Mouse (Mus musculus) forebrain, embryonic 12.5 days (tissue): ENCODE results near the gene Man1c1. TPM values are rescaled to one million over a fixed set of nuclear protein-coding genes. Genes with fewer than 3 reads are reported as not detected.
A peak's percentile ranks its signal among the peaks of the same experiment; 100 is the strongest.

Source experiments
- ATAC-seq: fragments of 200-750 bp; cut with Nextera tagmentation; 2 replicates; pipeline ENCODE4 v1.8.0; 2017; ENCODE audit warnings: moderate TSS enrichment; ENCODE audit not compliant: low FRiP score
- H3K27ac ChIP-seq: fragments of 300-500 bp; sonication (generic); 2 replicates; pipeline ENCODE4 v1.5.1; 2016; ENCODE audit warnings: mild to moderate bottlenecking
- H3K27me3 ChIP-seq: fragments of 300-500 bp; sonication (generic); 2 replicates; pipeline ENCODE4 v1.6.1; 2016; ENCODE audit warnings: mild to moderate bottlenecking
- H3K36me3 ChIP-seq: fragments of 300-500 bp; sonication (generic); replicated peaks from 2 replicates; pipeline ENCODE4 v1.6.1; 2016; ENCODE audit warnings: mild to moderate bottlenecking
- H3K4me1 ChIP-seq: fragments of 300-500 bp; sonication (generic); 2 replicates; pipeline ENCODE4 v1.6.1; 2016
- H3K4me2 ChIP-seq: fragments of 300-500 bp; sonication (generic); 2 replicates; pipeline ENCODE4 v1.6.1; 2016; ENCODE audit warnings: mild to moderate bottlenecking, moderate library complexity
- H3K4me3 ChIP-seq: fragments of 300-500 bp; sonication (generic); replicated peaks from 2 replicates; pipeline ENCODE4 v1.5.1; 2016; ENCODE audit warnings: mild to moderate bottlenecking
- H3K9ac ChIP-seq: fragments of 300-500 bp; sonication (generic); 2 replicates; pipeline ENCODE4 v1.6.1; 2016; ENCODE audit warnings: mild to moderate bottlenecking
- H3K9me3 ChIP-seq: fragments of 300-500 bp; sonication (generic); 2 replicates; pipeline ENCODE4 v1.6.1; 2016
- WGBS: fragments of 180-500 bp; shearing (Covaris S2); methylation state at CpG from one replicate; pipeline ENCODE4 v1.1.7; 2016; 5-methylcytosine and 5-hydroxymethylcytosine counted together
- polyA plus RNA-seq: library from polyadenylated mRNA; unstranded; fragments of >200 nt; fragmentation: Nextera tagmentation; extraction: Ambion mirVana; gene quantifications from 2 replicates; pipeline ENCODE4 v1.2.1, GENCODE M21; 2016

Man1c1 gene
- polyA plus RNA-seq, 1 experiment from 2014 or later = 4.0 TPM

DNA sequence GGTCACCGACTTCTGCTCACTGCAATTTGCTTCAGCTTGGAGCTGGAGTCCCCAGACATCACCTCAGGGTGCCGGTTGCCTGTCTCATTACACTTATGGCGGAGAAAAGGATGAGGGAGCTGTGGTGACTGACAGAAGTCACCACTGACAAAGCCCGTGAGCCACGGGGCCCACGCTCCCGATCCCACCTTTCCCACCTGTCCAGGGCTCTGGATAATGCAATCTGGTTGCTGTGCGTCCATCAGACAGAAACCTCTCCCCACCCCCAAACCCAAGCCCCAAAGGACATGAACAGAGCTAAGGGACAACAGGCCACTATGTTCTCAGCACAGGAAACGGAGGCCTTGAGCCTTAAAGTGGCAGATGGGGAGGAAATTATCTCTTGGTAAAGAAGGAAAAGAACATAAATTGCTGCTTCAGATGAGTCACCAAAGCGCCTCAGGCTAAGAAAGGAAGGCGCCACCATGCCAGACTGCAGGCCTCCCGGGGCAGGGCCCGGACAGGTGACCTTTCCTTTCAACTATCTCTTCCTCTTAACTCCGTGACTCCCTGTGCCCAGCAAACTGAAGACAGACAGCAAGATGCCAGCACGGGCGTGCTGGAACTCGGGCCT lies 34.2 kb downstream of the Man1c1 start:
- peaks cover 8% of the 10 kb centered on the region; the same call in 1 of the 2 replicates for H3K4me1 ChIP-seq
- H3K9ac ChIP-seq = no peak overlapping the region
- peak overlapping the region; percentile 19; the same call in 1 of the 2 replicates for H3K27ac ChIP-seq
- no peaks in the 10 kb centered on the region for H3K9me3 ChIP-seq
- no peak overlapping the region for H3K4me2 ChIP-seq
- H3K36me3 ChIP-seq = no peaks in the 10 kb centered on the region
- no peaks in the 10 kb centered on the region for H3K27me3 ChIP-seq
- H3K4me3 ChIP-seq = no peak overlapping the region
- WGBS = 75% methylated on average over 17 of the region's 17 CpGs
- ATAC-seq = no peak

DNA sequence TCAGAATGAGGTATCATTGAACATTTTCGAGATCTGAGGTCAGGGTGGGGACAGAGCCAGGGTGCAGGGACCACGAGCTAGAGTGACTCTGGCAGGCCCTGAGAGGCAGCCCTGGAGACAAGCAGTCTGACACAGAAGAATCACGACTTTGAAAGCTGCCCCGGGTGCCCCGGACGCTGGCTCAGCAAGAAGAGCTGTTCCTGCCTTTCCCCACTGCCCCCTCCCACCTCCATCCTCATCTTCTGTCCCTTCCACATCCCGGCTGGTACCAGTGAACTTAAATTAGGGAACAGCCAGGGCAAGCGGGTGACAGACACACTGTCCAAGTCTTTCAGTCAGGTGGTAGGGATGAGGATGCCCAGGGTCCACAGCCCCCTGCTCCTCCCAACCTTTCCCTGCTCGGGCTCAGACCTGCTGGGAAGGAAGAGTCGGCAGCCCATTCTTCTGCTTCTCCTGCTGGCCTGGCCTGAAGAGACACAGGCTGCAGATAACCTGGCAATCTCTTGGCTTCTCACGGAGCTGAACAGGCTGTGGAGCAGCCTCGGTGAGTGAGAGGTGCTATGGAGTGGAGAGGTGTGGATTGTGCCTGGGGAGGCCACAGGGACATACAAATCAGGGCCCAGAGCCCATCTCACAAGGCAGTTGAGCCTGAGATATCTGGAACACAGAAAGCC lies 35.6 kb downstream of the Man1c1 start:
- 67% methylated on average over 12 of the region's 12 CpGs for WGBS
- Histone ChIP-seq H3K27me3 (no peaks in the 10 kb centered on the region), H3K4me2 (no peak overlapping the region), H3K4me1 (peaks cover 8% of the 10 kb centered on the region; the same call in 1 of the 2 replicates), H3K36me3 (no peaks in the 10 kb centered on the region), H3K9ac (no peak overlapping the region), H3K27ac (no peak overlapping the region), H3K9me3 (no peaks in the 10 kb centered on the region), H3K4me3 (no peak overlapping the region)
- no peak for ATAC-seq

DNA sequence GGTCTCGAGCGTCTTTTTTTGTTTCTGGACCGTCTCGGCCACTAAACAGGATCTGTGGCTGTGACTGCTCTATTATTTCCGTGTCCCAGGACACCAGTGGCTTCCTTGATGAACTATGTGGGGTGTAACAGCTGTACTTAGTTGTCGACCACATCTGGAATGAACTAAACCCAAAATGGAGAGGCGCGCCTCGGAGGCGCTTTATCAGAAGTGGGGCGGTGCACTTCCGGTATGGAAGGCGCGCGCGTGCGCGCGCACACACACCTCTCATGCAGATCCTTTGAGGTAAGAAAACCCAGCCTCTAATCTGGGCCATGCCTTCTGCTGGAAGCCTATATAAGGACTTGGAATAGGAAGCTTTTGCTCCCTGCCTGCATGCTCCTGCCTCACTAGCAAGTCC lies 37.7 kb downstream of the Man1c1 start:
- Histone ChIP-seq H3K4me1 (peaks cover 28% of the 10 kb centered on the region), H3K9ac (no peak overlapping the region), H3K4me2 (no peak overlapping the region), H3K36me3 (no peaks in the 10 kb centered on the region), H3K27ac (no peak overlapping the region), H3K9me3 (no peaks in the 10 kb centered on the region), H3K4me3 (no peak overlapping the region), H3K27me3 (no peaks in the 10 kb centered on the region)
- 90% methylated on average over 19 of the region's 19 CpGs for WGBS
- no peak for ATAC-seq

DNA sequence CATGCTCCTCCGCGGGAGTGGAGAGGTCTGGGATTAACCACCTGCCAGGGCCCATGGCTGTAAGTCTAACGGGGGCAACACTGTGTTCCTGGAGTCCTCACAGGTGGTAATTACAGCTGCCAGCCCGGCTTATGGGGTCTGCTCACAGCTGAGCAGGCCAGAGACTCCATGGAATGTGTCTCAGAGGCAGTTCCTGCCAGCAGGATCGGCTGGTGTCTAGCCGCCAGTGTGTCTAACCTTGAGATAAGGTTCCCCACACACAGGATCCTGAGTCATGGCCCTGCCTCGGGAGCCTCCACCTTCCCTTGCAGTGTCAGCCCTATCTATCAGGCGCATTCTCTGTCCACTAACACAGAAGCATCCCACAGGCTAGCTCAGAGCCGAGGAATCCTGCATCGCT lies 41.0 kb downstream of the Man1c1 start:
- Histone ChIP-seq H3K9me3 (no peaks in the 10 kb centered on the region), H3K36me3 (no peaks in the 10 kb centered on the region), H3K27ac (0 out of 2 replicates have a peak overlapping the region, but pooled peaks have one; percentile 2), H3K27me3 (peaks cover 17% of the 10 kb centered on the region), H3K4me3 (no peak overlapping the region), H3K9ac (no peak overlapping the region), H3K4me1 (peaks cover 45% of the 10 kb centered on the region), H3K4me2 (no peak overlapping the region)
- WGBS = 54% methylated on average over 10 of the region's 10 CpGs
- no peak for ATAC-seq

DNA sequence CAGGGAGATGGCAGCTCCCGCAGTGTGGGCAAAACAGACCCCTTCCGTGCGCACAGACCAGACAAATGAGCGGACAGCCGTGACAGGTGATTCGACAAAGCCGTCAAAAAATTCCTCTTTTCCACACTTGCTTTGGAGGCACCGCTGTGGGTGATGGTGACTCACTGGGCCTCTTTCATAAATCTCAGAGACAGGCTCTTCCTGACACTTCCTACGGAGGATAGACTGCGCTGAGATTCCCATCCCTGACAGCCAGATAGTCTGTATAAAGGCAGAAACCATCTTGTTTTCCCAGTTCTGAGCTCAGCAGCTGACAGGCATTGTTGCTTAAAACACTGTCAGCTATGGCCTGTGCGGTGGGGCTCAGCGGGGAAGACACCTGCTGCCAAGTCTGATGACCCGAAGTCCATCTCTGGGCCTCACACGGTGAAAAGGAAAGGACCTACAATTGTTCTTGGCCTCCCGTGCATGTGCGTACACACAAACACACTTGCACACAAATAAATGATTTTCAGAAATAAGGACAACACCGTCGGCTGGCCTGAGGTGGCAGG lies 43.4 kb downstream of the Man1c1 start:
- Histone ChIP-seq H3K4me3 (no peak overlapping the region), H3K9me3 (no peaks in the 10 kb centered on the region), H3K27ac (0 out of 2 replicates have a peak overlapping the region, but pooled peaks have one; percentile 31), H3K4me1 (peaks cover 55% of the 10 kb centered on the region), H3K27me3 (peaks cover 18% of the 10 kb centered on the region), H3K36me3 (no peaks in the 10 kb centered on the region), H3K9ac (0 out of 2 replicates have a peak overlapping the region, but pooled peaks have one; percentile 21), H3K4me2 (peak overlapping the region; percentile 52)
- no peak; the same call in 1 of the 2 replicates for ATAC-seq
- WGBS = 38% methylated on average over 18 of the region's 18 CpGs

DNA sequence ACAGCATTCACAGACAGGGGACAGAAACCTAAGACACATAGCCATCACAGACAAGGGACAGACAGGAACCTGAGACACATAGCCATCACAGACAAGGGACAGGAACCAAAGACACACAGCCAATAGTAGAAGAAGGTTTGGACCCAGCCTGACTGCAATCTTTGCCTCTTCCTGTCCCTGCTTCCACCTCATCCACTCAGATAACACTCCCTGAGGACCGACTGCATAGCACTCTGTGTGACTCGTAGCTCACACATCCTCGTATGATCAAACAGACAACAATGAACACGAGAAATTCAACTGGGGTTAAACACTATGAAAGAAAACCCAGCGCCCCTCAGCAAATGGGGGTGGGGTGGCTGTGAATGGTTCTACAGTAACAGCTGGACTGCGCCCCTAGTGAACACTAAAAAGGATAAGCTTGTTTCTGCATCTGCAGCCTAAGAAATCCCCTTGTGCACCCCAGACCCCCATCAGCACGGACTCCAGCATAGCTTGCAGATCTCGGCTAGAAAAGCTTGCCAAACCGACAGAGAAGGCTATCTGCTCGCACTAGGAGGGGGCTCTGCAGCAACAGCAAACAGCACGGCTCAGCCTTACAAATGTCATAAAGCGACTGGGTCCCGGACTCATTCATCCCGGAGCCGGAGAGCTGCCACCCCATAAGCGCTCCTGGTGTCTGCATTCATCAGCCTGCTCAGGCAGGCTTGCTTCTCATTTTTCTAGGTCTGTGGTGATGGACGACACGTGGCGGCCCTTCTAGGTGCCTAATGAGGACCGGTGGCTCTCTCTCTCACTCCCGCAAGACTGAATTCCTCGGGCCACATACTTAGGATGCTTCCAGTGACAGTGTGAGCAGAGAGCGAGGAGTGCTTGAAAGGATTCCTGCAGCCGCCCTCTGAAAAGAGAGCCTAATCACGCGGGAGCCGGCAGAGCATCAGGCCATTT lies 44.5 kb downstream of the Man1c1 start:
- peak overlapping the region; percentile 16; the same call in 1 of the 2 replicates for H3K27ac ChIP-seq
- H3K4me3 ChIP-seq = peak overlapping the region; percentile 17
- peaks cover 55% of the 10 kb centered on the region for H3K4me1 ChIP-seq
- H3K9ac ChIP-seq = peak overlapping the region; percentile 21; the same call in 1 of the 2 replicates
- no peaks in the 10 kb centered on the region for H3K9me3 ChIP-seq
- 10% methylated on average over 27 of the region's 27 CpGs for WGBS
- peak overlapping the region; percentile 52 for H3K4me2 ChIP-seq
- ATAC-seq = 0 out of 2 replicates have a peak, but pooled peaks have one; percentile 36
- H3K36me3 ChIP-seq = no peaks in the 10 kb centered on the region
- H3K27me3 ChIP-seq = peaks cover 18% of the 10 kb centered on the region

DNA sequence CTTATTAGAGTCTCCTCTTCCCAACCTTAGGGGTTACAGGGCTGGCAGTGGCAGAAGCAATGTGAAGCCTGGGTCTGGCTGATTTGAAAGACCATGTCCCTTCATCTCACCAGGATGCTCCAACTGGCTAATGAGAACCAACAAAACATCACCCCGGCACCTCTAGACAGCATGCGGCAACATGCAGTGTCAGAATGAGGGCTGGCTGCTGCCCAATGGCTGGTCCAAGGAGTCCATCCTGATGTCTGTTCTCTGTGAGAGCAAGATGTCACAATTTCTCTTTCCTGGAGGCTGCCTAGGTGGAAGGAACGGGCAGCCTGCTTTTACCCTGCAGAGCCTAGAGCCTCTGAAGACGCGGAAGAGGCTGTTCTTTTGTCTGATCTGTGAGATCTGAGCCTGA lies 46.6 kb downstream of the Man1c1 start:
- no peaks in the 10 kb centered on the region for H3K9me3 ChIP-seq
- no peaks in the 10 kb centered on the region for H3K36me3 ChIP-seq
- H3K27ac ChIP-seq = no peak overlapping the region
- ATAC-seq = no peak
- H3K9ac ChIP-seq = no peak overlapping the region
- H3K27me3 ChIP-seq = peaks cover 18% of the 10 kb centered on the region
- WGBS = 47% methylated on average over 5 of the region's 5 CpGs
- H3K4me3 ChIP-seq = no peak overlapping the region
- H3K4me2 ChIP-seq = no peak overlapping the region
- peaks cover 50% of the 10 kb centered on the region for H3K4me1 ChIP-seq

DNA sequence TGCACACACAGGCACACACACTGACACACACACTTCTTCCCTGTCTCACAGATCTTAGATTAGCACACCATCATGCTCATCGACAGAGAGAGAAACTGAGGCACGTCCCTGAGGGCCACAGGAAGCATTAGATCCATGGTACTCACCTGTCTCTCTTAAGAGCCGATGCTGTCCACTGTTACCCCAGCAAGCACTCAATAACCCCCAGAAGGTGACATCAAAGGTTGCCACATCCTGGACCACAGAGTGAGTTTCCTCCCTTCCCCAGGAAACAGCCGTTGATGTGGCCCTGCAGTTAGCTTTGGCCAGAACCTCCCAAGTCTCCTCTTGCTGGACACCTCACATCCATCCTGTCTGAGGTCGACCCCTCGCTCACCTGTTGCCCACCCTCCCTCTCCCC lies 49.7 kb downstream of the Man1c1 start:
- Histone ChIP-seq H3K9me3 (no peaks in the 10 kb centered on the region), H3K9ac (no peak overlapping the region), H3K27me3 (peaks cover 10% of the 10 kb centered on the region), H3K27ac (no peak overlapping the region), H3K4me3 (no peak overlapping the region), H3K36me3 (no peaks in the 10 kb centered on the region), H3K4me1 (peaks cover 21% of the 10 kb centered on the region), H3K4me2 (no peak overlapping the region)
- 95% methylated on average over 6 of the region's 6 CpGs for WGBS
- no peak for ATAC-seq

DNA sequence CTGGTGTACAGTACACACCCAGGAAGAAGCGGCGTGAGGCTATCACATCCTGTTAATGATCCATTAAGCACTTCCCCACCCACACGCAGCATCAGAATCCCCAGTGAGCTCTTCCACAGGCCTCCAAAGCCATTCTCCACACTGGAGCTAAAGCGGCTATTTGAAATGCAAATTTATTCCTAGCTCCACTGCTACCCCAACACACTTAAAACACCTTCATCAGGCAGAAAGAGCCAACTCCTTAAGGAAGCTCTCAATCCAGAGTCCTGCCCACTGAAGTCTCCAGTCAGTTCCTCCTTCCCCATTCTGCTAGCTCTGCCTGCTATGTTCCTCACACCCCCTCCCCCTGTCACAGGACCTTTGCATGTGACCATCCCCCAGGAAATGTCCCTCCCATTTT lies 51.4 kb downstream of the Man1c1 start:
- Histone ChIP-seq H3K36me3 (no peaks in the 10 kb centered on the region), H3K9ac (no peak overlapping the region), H3K4me3 (no peak overlapping the region), H3K27ac (no peak overlapping the region), H3K4me1 (peaks cover 13% of the 10 kb centered on the region), H3K27me3 (no peaks in the 10 kb centered on the region), H3K9me3 (no peaks in the 10 kb centered on the region), H3K4me2 (no peak overlapping the region)
- 58% methylated on average over 4 of the region's 4 CpGs for whole genome bisulfite sequencing
- ATAC-seq = no peak

DNA sequence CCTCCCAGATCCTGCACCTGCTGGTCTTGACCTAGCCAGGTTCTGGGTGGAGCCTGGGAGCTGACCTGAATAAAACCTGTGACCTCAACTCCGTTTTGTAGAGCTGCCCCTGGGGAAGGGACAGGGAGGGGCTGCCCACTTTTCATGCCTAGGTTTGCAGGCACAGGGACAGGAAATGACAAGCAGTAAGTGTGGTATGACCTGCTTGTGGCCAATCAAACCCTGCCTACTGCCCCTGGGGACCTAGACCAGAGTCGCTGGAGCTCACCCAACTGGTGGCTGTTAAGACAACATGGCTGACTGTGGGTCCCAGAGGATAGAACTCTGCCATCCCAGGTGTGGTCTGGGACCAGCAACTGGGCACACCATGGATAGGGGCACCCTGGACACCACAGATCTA lies 51.9 kb downstream of the Man1c1 start:
- no peak for ATAC-seq
- peaks cover 11% of the 10 kb centered on the region for H3K4me1 ChIP-seq
- 72% methylated on average over 2 of the region's 2 CpGs for WGBS

DNA sequence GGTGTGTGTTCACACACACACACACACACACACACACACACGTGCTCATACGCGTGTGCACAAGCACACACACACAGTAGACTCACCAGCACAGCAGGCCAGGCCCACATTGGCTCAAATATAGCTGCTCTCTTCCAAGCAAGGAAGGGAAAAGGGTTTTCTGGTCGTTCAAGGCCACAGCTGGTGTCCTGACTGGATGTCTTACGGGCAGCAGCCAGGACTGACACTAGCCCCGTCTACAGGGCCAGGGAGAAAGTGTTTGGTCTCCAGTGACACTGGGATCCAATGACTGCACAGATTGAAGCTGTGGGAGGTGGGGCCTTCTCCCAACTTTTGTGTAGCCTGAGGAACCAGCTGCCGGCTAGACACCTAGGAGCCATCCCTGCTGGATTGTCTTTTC lies 52.7 kb downstream of the Man1c1 start:
- Histone ChIP-seq H3K4me1 (peaks cover 10% of the 10 kb centered on the region), H3K36me3 (no peaks in the 10 kb centered on the region), H3K9ac (no peak overlapping the region), H3K4me2 (no peak overlapping the region), H3K27ac (no peak overlapping the region), H3K4me3 (no peak overlapping the region), H3K27me3 (no peaks in the 10 kb centered on the region), H3K9me3 (no peaks in the 10 kb centered on the region)
- no peak for ATAC-seq
- 73% methylated on average over 7 of the region's 7 CpGs for WGBS

More for the DNA sequence above, 51.9 kb downstream of the Man1c1 start:
- no peaks in the 10 kb centered on the region for H3K9me3 ChIP-seq
- no peak overlapping the region for H3K27ac ChIP-seq
- H3K36me3 ChIP-seq = no peaks in the 10 kb centered on the region
- H3K4me3 ChIP-seq = no peak overlapping the region
- no peak overlapping the region for H3K9ac ChIP-seq
- H3K27me3 ChIP-seq = no peaks in the 10 kb centered on the region
- H3K4me2 ChIP-seq = no peak overlapping the region
